Mouse (Mus musculus) brain, embryonic 18.5 days (tissue): Measurements from ENCODE around the gene Tm4sf4.

Source experiments
- DNase-seq: peaks from one replicate; pipeline ENCODE4 v3.0.0-alpha.2; 2012; ENCODE audit warnings: low read depth, low spot score

Tm4sf4 gene

DNA sequence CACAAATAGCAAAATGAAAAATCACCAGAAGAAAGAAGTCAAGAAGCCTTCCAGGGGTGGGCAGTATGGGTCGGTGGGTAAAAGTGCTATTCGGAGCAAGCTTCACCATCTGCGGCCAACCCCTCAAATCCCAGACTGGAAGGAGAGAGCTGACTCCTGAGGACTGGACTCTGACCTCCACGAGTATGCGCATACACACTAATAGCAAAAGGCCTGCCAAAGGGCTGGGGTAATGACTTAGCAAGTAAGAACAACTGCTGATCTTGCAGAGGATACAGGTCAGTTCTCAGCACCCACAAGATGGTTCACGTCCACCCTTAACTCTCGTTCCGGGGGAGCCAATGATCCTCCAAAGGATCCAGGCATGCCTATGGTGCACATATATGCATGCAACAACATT, 49.3 kb downstream of the Tm4sf4 start:
- DNase-seq: no peak

DNA sequence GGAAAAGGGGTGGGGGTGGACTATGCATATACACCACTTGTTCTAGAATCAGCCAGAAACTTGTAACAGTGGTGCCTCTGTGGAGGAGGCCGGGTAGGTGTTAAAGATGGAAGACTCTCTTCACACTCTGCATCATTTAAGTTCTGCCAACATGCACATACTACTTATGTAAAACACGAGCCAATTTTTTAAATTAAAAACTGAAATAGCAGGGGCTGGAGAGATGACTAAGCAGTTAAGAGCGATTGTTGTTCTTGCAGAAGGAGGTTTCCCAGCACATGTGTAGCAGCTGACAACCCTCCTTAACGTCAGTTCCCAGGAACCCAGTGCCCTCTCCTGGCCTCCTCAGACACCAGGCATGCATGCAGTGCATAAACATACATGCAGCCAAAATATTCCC, 55.5 kb downstream of the Tm4sf4 start:
- no peak for DNase-seq

DNA sequence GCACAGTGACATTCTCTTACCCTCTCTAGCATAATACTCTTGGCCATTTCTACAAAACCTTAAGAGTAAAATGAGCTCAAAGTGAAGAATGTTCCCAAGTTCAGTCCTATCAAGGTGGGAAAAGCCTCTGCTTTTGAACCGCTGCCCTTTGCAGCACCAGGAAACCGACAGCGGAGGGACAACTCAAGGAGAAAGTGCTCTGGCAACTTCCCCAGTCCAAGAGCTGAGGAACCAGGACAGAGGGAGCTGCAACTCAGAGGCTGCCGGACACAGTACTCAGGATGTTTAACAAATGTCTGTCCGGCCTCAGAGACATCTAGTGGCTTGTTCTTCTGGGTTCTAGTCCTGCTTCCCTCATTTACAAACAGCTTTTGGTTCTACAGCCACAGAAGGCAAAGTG, 56.9 kb downstream of the Tm4sf4 start:
- DNase-seq: no peak

DNA sequence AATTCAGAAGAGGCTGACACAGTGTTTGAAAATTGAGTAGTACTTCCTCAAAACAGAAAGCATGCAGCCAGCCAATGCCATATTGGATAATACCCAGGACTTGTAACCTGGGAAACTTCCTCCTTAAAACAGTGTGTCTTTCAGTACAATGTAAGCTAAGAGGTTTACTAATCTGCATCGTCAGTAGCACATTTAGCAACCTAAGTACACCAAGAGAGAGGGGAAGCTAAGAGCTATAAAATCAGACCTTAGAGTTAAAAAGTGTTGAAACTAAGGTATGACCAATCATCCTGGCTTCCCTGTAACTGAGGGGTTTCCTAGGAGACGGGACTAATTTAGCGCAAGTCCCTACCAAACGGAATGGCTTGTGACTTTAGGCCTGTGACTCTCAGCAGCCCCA, 61.0 kb downstream of the Tm4sf4 start:
- no peak for DNase-seq

DNA sequence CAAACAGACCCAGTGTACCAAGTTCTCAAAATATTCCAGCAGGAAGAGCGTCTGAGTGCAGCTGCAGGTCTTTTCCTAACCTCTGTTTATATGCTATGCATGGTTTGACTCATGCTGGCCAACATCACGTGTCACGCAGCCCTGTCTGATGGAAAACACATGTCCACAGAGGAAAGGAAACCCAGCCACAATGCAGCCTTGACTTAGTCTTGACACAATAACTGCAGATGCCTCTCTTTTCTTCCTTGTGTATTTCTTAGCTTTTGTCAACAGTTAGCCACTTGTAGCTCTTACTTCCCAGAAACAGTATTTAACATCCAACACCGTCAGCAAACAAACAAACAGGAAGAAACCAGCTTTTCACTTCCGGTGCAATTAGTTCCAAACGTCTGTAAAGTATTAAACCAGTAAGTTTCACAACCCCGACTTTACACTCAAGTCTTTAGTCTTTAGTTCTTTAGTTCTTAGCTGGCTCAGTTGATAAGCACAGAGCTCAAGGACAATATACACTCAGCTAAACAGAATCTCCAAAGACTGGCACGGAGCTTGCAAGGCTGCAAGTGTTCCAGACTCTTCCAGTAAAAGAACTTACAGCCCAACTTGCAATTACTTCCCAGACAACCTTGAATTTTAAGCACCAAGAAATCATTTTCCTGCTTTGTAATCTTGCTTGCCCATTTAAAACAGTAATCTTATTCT, 62.5 kb downstream of the Tm4sf4 start:
- DNase-seq: no peak
